Mouse (Mus musculus) brain, embryonic 14.5 days (tissue): ENCODE measurements around the gene Stat4.

Experiments
- CTCF ChIP-seq: fragments of 200-500 bp; IDR thresholded peaks from 2 replicates; pipeline ENCODE4 v1.5.1; 2012; ENCODE audit warnings: inconsistent platforms, mild to moderate bottlenecking, moderate library complexity, borderline replicate concordance; ENCODE audit not compliant: insufficient read depth, insufficient read length; ENCODE audit errors: extremely low read depth
- POLR2A ChIP-seq: fragments of 200-500 bp; IDR thresholded peaks from 2 replicates; pipeline ENCODE4 v1.6.1; 2012; ENCODE audit warnings: mild to moderate bottlenecking, inconsistent platforms, borderline replicate concordance; ENCODE audit not compliant: poor library complexity, insufficient read depth, insufficient read length, severe bottlenecking; ENCODE audit errors: extremely low read depth

DNA sequence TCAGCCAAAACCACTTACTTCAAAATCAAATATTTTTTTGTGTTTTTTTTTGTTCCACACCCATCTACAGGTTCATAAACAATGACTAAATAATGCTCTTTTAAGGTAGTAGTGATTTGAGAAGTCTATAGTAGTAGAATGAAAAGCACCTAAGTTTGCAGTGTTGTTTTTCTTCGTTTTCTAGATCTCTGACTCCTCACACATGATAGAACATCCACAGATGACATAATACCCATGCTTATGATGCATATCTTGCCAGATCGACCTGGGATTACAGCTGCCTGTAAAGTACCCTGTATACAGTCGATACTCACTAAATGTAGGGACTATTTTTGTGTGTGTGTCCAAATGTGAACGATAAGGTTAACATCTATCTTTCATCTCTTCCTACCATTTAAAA lies 69.0 kb downstream of the Stat4 start:
- TF ChIP-seq CTCF (no peak), POLR2A (no peak)
